Mouse (Mus musculus) lung, embryonic 16.5 days (tissue): ENCODE data around the gene Rsph3a. TPM values are rescaled to one million over a fixed set of nuclear protein-coding genes. Genes with fewer than 3 reads are reported as not detected.
"Not testable (repeated sequence)": the region's sequence is repeated elsewhere in the genome, so short reads cannot be mapped to it uniquely, and the experiment has no call there.

Experiments
- ATAC-seq: fragments of 200-750 bp; cut with Nextera tagmentation; 2 replicates; pipeline ENCODE4 v1.8.0; 2017; ENCODE audit warnings: low read depth, mild to moderate bottlenecking, moderate library complexity
- H3K27ac ChIP-seq: fragments of 300-500 bp; sonication (generic); 2 replicates; pipeline ENCODE4 v1.5.1; 2014; ENCODE audit warnings: mild to moderate bottlenecking, control low read depth, low read length
- H3K27me3 ChIP-seq: fragments of 300-500 bp; sonication (generic); 2 replicates; pipeline ENCODE4 v1.6.1; 2014; ENCODE audit warnings: low read depth, low read length, mixed read lengths; ENCODE audit not compliant: control insufficient read depth, insufficient read depth
- H3K36me3 ChIP-seq: fragments of 300-500 bp; sonication (generic); 2 replicates; pipeline ENCODE4 v1.6.1; 2014; ENCODE audit warnings: low read length; ENCODE audit not compliant: control insufficient read depth, insufficient read depth
- H3K4me1 ChIP-seq: fragments of 300-500 bp; sonication (generic); replicated peaks from 2 replicates; pipeline ENCODE4 v1.6.1; 2014; ENCODE audit warnings: low read length, mixed read lengths; ENCODE audit not compliant: control insufficient read depth, insufficient read depth
- H3K4me2 ChIP-seq: fragments of 300-500 bp; sonication (generic); 2 replicates; pipeline ENCODE4 v1.6.1; 2014; ENCODE audit warnings: low read depth, low read length, control low read depth
- H3K4me3 ChIP-seq: fragments of 300-500 bp; sonication (generic); 2 replicates; pipeline ENCODE4 v1.5.1; 2014; ENCODE audit warnings: mild to moderate bottlenecking, low read length, control low read depth
- H3K9ac ChIP-seq: fragments of 300-500 bp; sonication (generic); 2 replicates; pipeline ENCODE4 v1.6.1; 2014; ENCODE audit warnings: low read length, control low read depth
- H3K9me3 ChIP-seq: fragments of 300-500 bp; sonication (generic); 2 replicates; pipeline ENCODE4 v1.6.1; 2016; ENCODE audit warnings: low read length; ENCODE audit not compliant: control insufficient read depth
- WGBS: fragments of 180-500 bp; shearing (Covaris S2); extraction: QIAGEN DNeasy Blood & Tissue Kit; methylation state at CpG from one replicate; pipeline ENCODE4 v1.1.7; 2014; 5-methylcytosine and 5-hydroxymethylcytosine counted together
- polyA plus RNA-seq: library from polyadenylated mRNA; unstranded; fragments of >200 nt; fragmentation: Nextera tagmentation; extraction: Ambion mirVana; gene quantifications from 2 replicates; pipeline ENCODE4 v1.2.1, GENCODE M21; 2015

Gene Rsph3a
- polyA plus RNA-seq, 1 experiment from 2014 or later = 57.6 TPM

GRCm38 (mm10) chr17:7951333-7951732 is 5.9 kb downstream of the Rsph3a start:
- not testable (repeated sequence) for H3K9me3 ChIP-seq, H3K27me3 ChIP-seq, H3K27ac ChIP-seq, H3K9ac ChIP-seq, H3K36me3 ChIP-seq, ATAC-seq, H3K4me1 ChIP-seq, H3K4me3 ChIP-seq, H3K4me2 ChIP-seq
- WGBS = no CpG with 5 or more reads among the region's 4 CpGs

GRCm38 (mm10) chr17:7957242-7957641 is 11.8 kb downstream of the Rsph3a start:
- not testable (repeated sequence) for H3K4me1 ChIP-seq, H3K4me3 ChIP-seq, H3K4me2 ChIP-seq, H3K36me3 ChIP-seq, H3K27me3 ChIP-seq, H3K27ac ChIP-seq, H3K9ac ChIP-seq, ATAC-seq, H3K9me3 ChIP-seq
- WGBS = 96% methylated on average over 7 of the region's 9 CpGs

- H3K4me1 ChIP-seq, H3K27ac ChIP-seq, H3K9me3 ChIP-seq, H3K4me2 ChIP-seq, H3K4me3 ChIP-seq, H3K36me3 ChIP-seq, ATAC-seq, H3K27me3 ChIP-seq, H3K9ac ChIP-seq: not testable (repeated sequence)
- 84% methylated on average over 4 of the region's 4 CpGs for WGBS
Measured at GRCm38 (mm10) chr17:7963333-7963732, 17.9 kb downstream of the Rsph3a start.

- 78% methylated on average over 2 of the region's 2 CpGs for WGBS
- H3K9me3 ChIP-seq, H3K36me3 ChIP-seq, H3K4me1 ChIP-seq, H3K4me3 ChIP-seq, H3K9ac ChIP-seq, ATAC-seq, H3K27me3 ChIP-seq, H3K27ac ChIP-seq, H3K4me2 ChIP-seq: not testable (repeated sequence)
Measured at GRCm38 (mm10) chr17:7964398-7964797, 19.0 kb downstream of the Rsph3a start.

- not testable (repeated sequence) for ATAC-seq, H3K27ac ChIP-seq, H3K9me3 ChIP-seq, H3K4me1 ChIP-seq, H3K4me2 ChIP-seq, H3K9ac ChIP-seq, H3K27me3 ChIP-seq, H3K4me3 ChIP-seq, H3K36me3 ChIP-seq
- WGBS = 73% methylated on average over 2 of the region's 5 CpGs
Measured at GRCm38 (mm10) chr17:7968490-7968889, 23.1 kb downstream of the Rsph3a start.

- H3K27ac ChIP-seq, H3K36me3 ChIP-seq, H3K4me1 ChIP-seq, H3K9me3 ChIP-seq, H3K27me3 ChIP-seq, H3K4me2 ChIP-seq, H3K9ac ChIP-seq, ATAC-seq, H3K4me3 ChIP-seq: not testable (repeated sequence)
- WGBS = 69% methylated on average over 2 of the region's 6 CpGs
Measured at GRCm38 (mm10) chr17:7969782-7970181, 24.4 kb downstream of the Rsph3a start.

GRCm38 (mm10) chr17:7983484-7983883 is 38.1 kb downstream of the Rsph3a start:
- not testable (repeated sequence) for H3K4me1 ChIP-seq, H3K4me3 ChIP-seq, ATAC-seq, H3K27me3 ChIP-seq, H3K9me3 ChIP-seq, H3K9ac ChIP-seq, H3K36me3 ChIP-seq, H3K27ac ChIP-seq, H3K4me2 ChIP-seq
- WGBS = 84% methylated on average over 1 of the region's 2 CpGs

GRCm38 (mm10) chr17:7985597-7985996 is 40.2 kb downstream of the Rsph3a start:
- not testable (repeated sequence) for H3K4me2 ChIP-seq, H3K4me3 ChIP-seq, H3K4me1 ChIP-seq, H3K9me3 ChIP-seq, H3K27ac ChIP-seq, H3K36me3 ChIP-seq, H3K9ac ChIP-seq, H3K27me3 ChIP-seq
- WGBS = 20% methylated on average over 4 of the region's 4 CpGs
- ATAC-seq = peak; percentile 89

GRCm38 (mm10) chr17:7987038-7987437 is 41.6 kb downstream of the Rsph3a start:
- H3K27ac ChIP-seq, H3K36me3 ChIP-seq, H3K9ac ChIP-seq, H3K27me3 ChIP-seq, H3K4me3 ChIP-seq, H3K4me2 ChIP-seq, H3K9me3 ChIP-seq, ATAC-seq, H3K4me1 ChIP-seq: not testable (repeated sequence)
- WGBS = 56% methylated on average over 7 of the region's 7 CpGs

- WGBS = 70% methylated on average over 10 of the region's 10 CpGs
Measured at GRCm38 (mm10) chr17:8003248-8003647, 57.8 kb downstream of the Rsph3a start.

More at GRCm38 (mm10) chr17:8003248-8003647, 57.8 kb downstream of the Rsph3a start:
- H3K4me1 ChIP-seq, H3K9me3 ChIP-seq, H3K9ac ChIP-seq, H3K27me3 ChIP-seq, ATAC-seq, H3K4me2 ChIP-seq, H3K27ac ChIP-seq, H3K4me3 ChIP-seq, H3K36me3 ChIP-seq: not testable (repeated sequence)
